Mouse (Mus musculus) MEL-GATA-1-ER (cell line): ENCODE measurements around the gene Rbm10.

Experiments used
- DNase-seq: peaks from one replicate; pipeline ENCODE4 v3.0.0-alpha.2; 2012; ENCODE audit warnings: low read depth; ENCODE audit errors: extremely low read depth

Rbm10 gene

DNA sequence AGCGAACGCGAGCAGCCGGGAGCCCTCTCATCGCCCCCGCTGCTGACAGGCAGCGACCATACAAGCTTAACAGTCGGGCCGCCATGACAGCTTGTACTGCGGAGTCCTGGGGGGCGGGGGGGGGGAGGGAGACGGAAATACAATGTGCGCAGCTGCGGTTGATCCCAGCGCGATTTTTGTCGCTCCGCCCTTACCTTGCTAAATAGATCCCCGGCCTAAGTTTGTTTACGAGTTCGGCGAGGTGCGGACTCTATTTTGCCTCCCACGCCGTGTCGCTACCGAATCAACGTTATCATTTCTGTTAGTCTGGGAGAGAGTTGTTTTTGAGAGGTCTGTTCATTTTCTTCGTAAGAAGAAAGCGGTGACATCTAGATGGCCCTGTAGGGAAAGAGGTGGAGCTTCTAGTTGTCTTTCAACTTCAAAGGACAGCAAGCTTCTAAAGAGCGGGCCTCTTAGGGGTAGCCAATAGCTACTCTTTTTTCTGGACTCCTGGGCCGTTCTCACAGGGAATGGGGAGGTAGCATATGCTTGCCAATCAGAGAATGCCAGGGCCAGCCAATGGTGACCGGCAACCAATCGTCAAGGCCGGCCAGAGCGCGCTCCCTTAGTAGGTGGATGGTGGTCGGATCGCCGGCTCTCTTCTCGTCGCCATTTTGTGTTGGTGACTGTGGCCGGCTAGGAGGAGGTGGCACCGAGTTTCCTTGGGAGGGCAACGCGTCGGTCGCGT lies at the start of gene Rbm10, which contains the start of gene Ndufb11:
TSS of gene Rbm10 (plus strand) at position 328 of the 727 bp plus-strand sequence.
TSS of gene Ndufb11 (minus strand) at position 444 of the 727 bp plus-strand sequence.
- DNase-seq: peak; percentile 88

DNA sequence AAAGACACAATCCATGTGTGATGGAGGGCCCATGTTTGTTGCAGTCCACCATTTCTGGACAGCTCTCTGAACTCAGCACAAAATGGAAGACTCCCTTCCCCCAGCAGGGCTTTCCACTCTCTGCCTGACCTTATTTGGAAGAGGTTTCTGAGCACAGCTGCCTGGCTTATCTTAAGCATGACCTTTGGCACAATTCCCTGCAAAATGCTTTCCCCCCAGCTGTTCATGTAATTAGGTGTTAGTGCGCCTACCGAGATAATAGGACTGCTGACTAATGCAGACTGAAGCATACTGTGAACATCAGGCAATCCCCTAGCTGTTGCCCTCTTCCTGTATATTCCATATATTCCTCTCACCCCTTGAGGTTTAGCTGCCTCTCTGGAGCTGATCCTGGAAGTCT lies 46.3 kb upstream of the Rbm10 start:
- peak; percentile 70 for DNase-seq

GRCm38 (mm10) chrX:20572683-20573082 lies 44.6 kb upstream of the Rbm10 start:
- peak; percentile 51 for DNase-seq

DNA sequence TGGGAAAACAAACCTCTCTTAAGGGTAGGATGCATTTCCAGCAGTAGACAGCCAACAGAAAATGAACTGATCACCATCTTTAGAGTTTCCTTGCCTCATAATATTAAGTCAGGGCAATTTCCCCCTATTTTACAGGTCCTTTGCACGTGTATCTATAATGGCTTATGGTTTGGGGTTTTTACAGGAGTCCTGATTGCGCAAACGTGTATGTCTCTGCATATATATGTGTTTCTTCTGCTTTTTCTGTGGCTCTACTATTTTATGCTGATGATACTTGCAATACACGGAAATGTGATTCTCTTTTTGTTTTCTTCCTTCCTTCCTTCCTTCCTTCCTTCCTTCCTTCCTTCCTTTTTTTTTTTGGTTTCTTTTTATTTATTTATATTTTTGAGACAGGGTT lies 43.4 kb upstream of the Rbm10 start:
- no peak for DNase-seq

GRCm38 (mm10) chrX:20587968-20588367 lies 29.3 kb upstream of the Rbm10 start:
- no peak for DNase-seq

DNA sequence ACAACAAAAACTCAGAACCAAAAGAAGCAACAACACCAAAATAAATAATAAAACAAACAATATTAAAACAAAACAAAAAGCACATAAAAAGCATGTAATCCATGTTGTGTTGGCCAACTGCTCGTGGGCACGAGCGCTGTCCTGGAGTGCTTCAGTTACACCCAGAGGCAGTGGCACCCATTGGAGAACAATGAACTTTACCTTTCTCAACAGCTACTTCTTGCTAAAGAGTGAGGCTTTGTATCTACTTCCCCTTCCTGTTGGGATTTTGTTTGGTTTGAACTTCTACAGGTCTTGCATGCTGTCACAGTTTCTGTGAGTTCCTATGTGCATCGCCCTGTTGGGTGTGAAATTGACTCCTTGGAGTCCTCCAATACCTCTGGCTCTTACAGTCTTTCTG lies 8.8 kb upstream of the Rbm10 start:
- peak; percentile 27 for DNase-seq

- DNase-seq: peak; percentile 2
Measured at GRCm38 (mm10) chrX:20616861-20617175, 485 bp upstream of the Rbm10 start.

DNA sequence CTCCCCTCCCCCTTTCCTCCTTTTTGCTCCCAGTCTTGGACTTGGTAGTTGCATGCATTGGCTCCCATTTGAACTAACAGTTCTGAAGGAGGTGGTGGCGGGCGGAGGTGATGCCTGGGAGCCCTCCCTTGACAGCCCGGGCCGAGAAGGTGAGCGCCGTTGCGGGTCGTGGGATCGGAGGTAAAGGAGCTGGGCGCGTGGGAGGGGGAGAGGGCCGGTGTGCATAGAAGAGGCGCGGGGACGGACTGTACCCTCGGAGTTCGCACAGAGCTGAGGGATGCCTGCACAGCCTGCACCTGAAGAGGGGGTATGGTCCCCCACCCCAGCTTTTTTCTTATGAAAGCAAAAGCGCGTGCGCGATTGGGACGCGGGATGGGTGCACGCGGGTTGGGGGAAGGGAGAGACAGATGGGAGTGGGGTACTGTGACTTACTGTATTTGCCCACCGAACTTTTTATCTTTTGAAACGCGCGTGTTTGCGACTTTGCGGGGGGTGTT lies 648 bp downstream of the Rbm10 start:
- DNase-seq: peak; percentile 7

GRCm38 (mm10) chrX:20638141-20638540 lies 20.8 kb downstream of the Rbm10 start:
- no peak for DNase-seq

GRCm38 (mm10) chrX:20644780-20645179 lies 27.5 kb downstream of the Rbm10 start:
- no peak for DNase-seq

- peak; percentile 35 for DNase-seq
Measured at GRCm38 (mm10) chrX:20657593-20657992, 40.3 kb downstream of the Rbm10 start.

DNA sequence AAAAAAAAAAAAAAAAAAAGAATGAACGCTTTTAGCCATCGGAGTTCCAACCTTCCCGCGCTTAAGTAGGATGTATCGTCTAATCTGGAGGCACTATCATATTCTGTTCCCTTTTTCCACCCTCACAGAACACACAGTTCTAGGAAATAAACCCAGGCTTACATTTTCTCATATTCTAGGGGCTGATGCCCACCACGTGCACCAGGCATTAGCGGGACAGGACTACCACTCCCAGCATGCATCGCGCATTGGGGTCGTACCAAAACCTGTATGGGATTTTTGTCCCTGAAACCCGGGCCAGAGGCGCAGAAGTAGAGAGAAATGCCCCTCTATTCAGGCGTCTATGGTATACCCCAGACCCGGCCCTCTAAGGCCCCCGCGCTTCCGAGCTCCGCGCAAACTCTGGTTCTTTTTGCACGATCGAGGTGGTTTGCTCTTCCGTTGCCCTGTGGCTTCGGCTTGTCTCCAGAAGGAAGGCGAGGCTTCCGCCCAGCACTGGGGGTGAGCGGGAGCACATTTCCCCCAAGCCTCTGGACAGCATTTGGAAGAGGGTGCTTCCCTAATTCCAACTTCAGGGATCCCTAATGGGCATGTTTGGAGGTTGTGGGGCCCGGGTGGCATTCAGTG lies 40.8 kb downstream of the Rbm10 start, which contains the start of gene Uba1:
TSS of gene Uba1 (plus strand) at position 301 of the 627 bp plus-strand sequence.
- peak; percentile 98 for DNase-seq

DNA sequence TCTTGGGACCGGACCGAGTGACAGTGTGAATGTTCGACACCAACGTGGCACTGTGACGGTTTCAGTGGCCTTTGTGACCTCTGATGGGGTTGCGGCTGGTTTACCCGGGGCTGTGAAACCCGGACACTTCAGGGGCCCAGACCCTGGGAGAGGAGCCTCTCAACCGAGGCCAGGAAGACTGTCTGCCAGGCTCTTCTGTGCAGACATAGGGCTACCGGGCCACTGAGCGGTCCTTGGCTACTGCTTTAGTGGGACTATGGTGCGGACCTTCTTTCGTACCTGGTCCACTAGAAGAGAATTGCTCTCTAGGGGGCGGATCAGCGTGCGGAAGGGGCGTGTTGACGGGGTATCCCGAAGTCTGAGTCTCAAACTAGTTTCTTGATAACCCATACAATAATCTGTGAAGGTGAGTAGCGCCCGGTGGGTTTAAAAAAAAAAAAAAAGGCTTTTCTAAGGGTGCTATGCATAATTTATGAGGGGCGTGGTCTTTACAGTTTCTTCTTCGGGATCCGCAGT lies 41.6 kb downstream of the Rbm10 start:
- peak; percentile 46 for DNase-seq

GRCm38 (mm10) chrX:20662317-20662715 lies 45.0 kb downstream of the Rbm10 start:
- no peak for DNase-seq

GRCm38 (mm10) chrX:20662716-20663443 lies 45.6 kb downstream of the Rbm10 start:
- peak; percentile 89 for DNase-seq

DNA sequence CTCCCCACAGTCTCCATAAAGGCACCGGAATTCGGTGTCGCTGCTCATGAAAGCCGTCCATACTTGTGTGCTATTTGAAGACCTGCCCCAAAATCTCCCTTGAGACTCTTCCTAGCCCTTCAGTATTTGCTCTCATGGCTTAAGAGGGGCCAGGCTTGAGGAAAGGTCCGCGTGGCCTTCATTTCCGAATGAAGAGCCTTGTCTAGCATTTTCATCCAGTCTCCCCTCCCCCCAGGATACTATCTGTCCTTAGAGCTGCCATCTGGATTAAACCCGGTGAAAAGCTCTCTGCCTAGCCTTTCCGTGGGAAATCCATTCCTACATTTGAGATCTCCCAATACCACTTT lies 46.1 kb downstream of the Rbm10 start:
- DNase-seq: no peak

GRCm38 (mm10) chrX:20687519-20688067 lies 70.3 kb downstream of the Rbm10 start, which contains the start of gene Cdk16:
Cdk16 (plus strand) TSS chrX:20687954.
- peak; percentile 98 for DNase-seq

- DNase-seq: peak; percentile 66
Measured at GRCm38 (mm10) chrX:20688068-20688547, 70.8 kb downstream of the Rbm10 start.

DNA sequence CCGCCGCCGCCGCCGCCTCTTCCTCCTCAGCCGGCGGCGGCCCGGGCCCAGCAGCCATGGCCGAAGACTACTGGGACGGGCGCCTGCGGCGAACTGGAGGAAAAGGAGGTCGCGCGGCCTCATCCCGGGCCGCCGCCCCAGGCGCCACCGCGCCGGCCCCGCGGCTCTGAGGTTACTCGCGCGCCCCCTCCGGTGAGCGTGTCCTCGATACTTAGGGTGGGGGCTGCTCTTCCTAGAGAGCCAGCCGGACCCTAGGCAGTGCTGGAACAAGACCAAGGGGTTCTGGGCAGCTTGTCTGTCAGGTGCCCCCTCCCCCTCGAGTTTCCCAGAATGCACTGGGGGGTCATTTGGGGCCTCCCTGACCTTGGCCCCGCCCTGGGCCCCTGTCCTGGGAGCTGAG lies 71.3 kb downstream of the Rbm10 start:
- no peak for DNase-seq

- DNase-seq: no peak
Measured at GRCm38 (mm10) chrX:20691566-20691965, 74.3 kb downstream of the Rbm10 start.

- DNase-seq: no peak
Measured at GRCm38 (mm10) chrX:20692616-20693015, 75.3 kb downstream of the Rbm10 start.
